Mouse (Mus musculus) hindbrain, embryonic 14.5 days (tissue): Measurements from ENCODE around the gene Zfp668. TPM values are rescaled to one million over a fixed set of nuclear protein-coding genes. Genes with fewer than 3 reads are reported as not detected.
"Not testable (repeated sequence)": the region's sequence is repeated elsewhere in the genome, so short reads cannot be mapped to it uniquely, and the experiment has no call there.

Source experiments
- ATAC-seq: fragments of 200-750 bp; cut with Nextera tagmentation; 2 replicates; pipeline ENCODE4 v1.8.0; 2017; ENCODE audit warnings: moderate number of reproducible peaks, mild to moderate bottlenecking, moderate TSS enrichment, moderate library complexity; ENCODE audit not compliant: low FRiP score
- DNase-seq: peaks from one replicate; pipeline ENCODE4 v3.0.0-alpha.2; 2015; ENCODE audit warnings: low spot score
- H3K27ac ChIP-seq: fragments of 300-500 bp; sonication (generic); 2 replicates; pipeline ENCODE4 v1.5.1; 2014; ENCODE audit warnings: mild to moderate bottlenecking, moderate library complexity
- H3K27me3 ChIP-seq: fragments of 300-500 bp; sonication (generic); 2 replicates; pipeline ENCODE4 v1.6.1; 2014; ENCODE audit warnings: mild to moderate bottlenecking, low read length, mixed read lengths; ENCODE audit not compliant: control insufficient read depth, insufficient read depth
- H3K36me3 ChIP-seq: fragments of 300-500 bp; sonication (generic); replicated peaks from 2 replicates; pipeline ENCODE4 v1.6.1; 2014; ENCODE audit not compliant: control insufficient read depth, insufficient read depth
- H3K4me1 ChIP-seq: fragments of 300-500 bp; sonication (generic); replicated peaks from 2 replicates; pipeline ENCODE4 v1.6.1; 2014; ENCODE audit warnings: antibody characterized with exemption, low read length, mixed read lengths; ENCODE audit not compliant: control insufficient read depth, insufficient read depth
- H3K4me2 ChIP-seq: fragments of 300-500 bp; sonication (generic); replicated peaks from 2 replicates; pipeline ENCODE4 v1.6.1; 2014; ENCODE audit warnings: mild to moderate bottlenecking, moderate library complexity
- H3K4me3 ChIP-seq: fragments of 300-500 bp; sonication (generic); replicated peaks from 2 replicates; pipeline ENCODE4 v1.5.1; 2014; ENCODE audit warnings: mild to moderate bottlenecking, low read length
- H3K9ac ChIP-seq: fragments of 300-500 bp; sonication (generic); 2 replicates; pipeline ENCODE4 v1.6.1; 2014
- H3K9me3 ChIP-seq: fragments of 300-500 bp; sonication (generic); 2 replicates; pipeline ENCODE4 v1.6.1; 2016; ENCODE audit warnings: low read length; ENCODE audit not compliant: control insufficient read depth
- WGBS: fragments of 180-500 bp; shearing (Covaris S2); extraction: QIAGEN DNeasy Blood & Tissue Kit; methylation state at CpG from one replicate; pipeline ENCODE4 v1.1.7; 2014; 5-methylcytosine and 5-hydroxymethylcytosine counted together
- polyA plus RNA-seq: library from polyadenylated mRNA; unstranded; fragments of >200 nt; fragmentation: Nextera tagmentation; extraction: Ambion mirVana; gene quantifications from 2 replicates; pipeline ENCODE4 v1.2.1, GENCODE M21; 2014

Gene Zfp668
- polyA plus RNA-seq, 1 experiment from 2014 or later: 26.8 TPM

DNA sequence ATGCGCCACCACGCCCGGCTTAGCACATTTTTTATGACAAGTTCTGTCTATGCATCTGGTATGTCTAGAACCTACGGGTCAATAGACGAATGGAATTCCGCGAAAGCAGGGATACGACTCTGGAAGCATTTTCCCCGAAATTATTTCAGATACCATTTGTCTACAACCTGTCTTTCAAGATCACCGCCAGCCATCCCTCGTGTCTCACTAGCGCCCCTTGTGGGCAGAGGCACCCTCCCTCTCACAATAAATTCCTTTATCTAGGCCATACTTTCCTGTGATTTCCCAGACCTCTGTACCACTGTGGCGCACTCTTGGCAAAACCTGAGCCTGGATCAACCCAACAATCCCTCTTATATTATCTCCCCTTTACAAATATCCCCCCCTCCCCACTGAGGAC lies 19.8 kb upstream of the Zfp668 start:
- Histone ChIP-seq H3K27ac (no peak overlapping the region), H3K9ac (no peak overlapping the region), H3K9me3 (no peaks in the 10 kb centered on the region), H3K4me2 (no peak overlapping the region), H3K27me3 (no peaks in the 10 kb centered on the region), H3K4me1 (peaks cover 9% of the 10 kb centered on the region), H3K36me3 (peaks cover 17% of the 10 kb centered on the region), H3K4me3 (no peak overlapping the region)
- WGBS: 65% methylated on average over 13 of the region's 13 CpGs
- DNase-seq (peak; percentile 53), ATAC-seq (no peak)

DNA sequence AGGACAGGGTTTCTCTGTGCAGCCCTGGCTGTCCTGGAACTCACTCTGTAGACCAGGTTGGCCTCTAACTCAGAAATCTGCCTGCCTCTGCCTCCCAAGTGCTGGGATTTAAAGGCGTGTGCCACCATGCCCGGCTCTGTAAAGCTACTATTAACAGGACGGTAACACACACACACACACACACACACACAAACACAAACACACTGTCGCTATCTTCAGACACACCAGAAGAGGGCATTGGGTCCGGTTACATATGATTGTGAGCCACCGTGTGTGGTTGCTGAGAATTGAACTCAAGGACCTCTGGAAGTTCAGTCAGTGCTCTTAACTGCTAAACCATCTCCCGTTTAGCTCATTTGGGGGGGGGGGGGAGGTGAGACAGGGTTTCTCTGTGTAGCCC lies 19.3 kb upstream of the Zfp668 start:
- H3K27ac ChIP-seq, H3K4me3 ChIP-seq, H3K4me1 ChIP-seq, H3K27me3 ChIP-seq, H3K9me3 ChIP-seq, H3K9ac ChIP-seq, DNase-seq, ATAC-seq: not testable (repeated sequence)
- H3K4me2 ChIP-seq: peak overlapping the region; percentile 57; the same call in 1 of the 2 replicates
- H3K36me3 ChIP-seq: peaks cover 21% of the 10 kb centered on the region
- WGBS: 70% methylated on average over 7 of the region's 7 CpGs

DNA sequence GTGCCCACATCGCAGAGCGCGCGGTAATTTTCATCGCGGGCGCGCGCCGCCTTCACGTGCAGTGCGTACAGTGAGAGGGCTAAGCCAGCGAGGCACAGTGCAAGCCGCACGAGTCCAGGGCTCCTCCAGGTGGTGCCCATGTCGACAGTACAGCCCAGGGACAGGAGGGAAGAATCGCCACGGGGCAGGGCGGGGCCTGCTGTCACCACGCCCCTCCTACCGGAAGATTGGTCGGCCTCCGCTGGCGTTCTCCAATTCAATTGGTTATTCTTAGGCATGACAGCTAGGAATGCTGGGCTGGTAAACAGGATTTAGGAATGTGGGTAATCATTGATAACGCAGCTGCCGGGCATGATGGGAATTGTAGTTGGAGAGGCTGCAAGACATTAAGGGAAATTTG lies 18.8 kb upstream of the Zfp668 start, which contains the start of the genes Gm21974 and Vkorc1:
Gm21974 (minus strand) TSS at position 13 of the 400 bp plus-strand sequence.
Vkorc1 (minus strand) TSS at position 176 of the 400 bp plus-strand sequence.
- Histone ChIP-seq H3K27ac (peak within 1 kb of the TSS; percentile 48), H3K4me1 (peaks cover 9% of the 10 kb centered on the region), H3K4me2 (peak within 1 kb of the TSS; percentile 57), H3K27me3 (no peaks in the 10 kb centered on the region), H3K4me3 (peak within 1 kb of the TSS; percentile 47), H3K36me3 (peaks cover 21% of the 10 kb centered on the region), H3K9ac (peak within 1 kb of the TSS; percentile 59), H3K9me3 (no peaks in the 10 kb centered on the region)
- DNase-seq (peak; percentile 93), ATAC-seq (peak; percentile 98)
- WGBS: under 1% methylated on average over 26 of the region's 26 CpGs

DNA sequence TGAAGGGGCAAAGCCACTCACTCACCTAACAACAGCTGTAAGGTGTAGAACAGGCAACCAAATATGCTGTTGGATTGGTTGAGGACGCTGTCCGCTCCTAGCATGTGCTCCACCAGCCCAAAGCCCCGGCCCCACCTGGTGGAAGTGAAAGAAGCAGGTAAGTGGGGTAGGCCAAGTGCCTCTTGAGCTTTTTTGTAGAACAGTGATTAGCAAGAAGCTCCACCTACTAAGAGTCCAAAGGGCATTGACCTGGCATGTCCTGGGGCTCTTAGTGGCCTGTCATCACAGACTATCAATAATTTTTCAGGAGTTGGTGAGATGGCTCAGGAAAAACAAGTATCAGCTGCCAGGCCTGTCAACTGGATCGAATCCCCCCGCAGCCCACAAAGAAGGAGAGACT lies 17.9 kb upstream of the Zfp668 start:
- Histone ChIP-seq H3K9me3 (no peaks in the 10 kb centered on the region), H3K4me2 (peak overlapping the region; percentile 57), H3K27ac (no peak overlapping the region), H3K9ac (peak overlapping the region; percentile 59; the same call in 1 of the 2 replicates), H3K36me3 (peaks cover 29% of the 10 kb centered on the region), H3K27me3 (no peaks in the 10 kb centered on the region), H3K4me1 (peaks cover 9% of the 10 kb centered on the region), H3K4me3 (peak overlapping the region; percentile 47; the same call in 1 of the 2 replicates)
- no peak for DNase-seq
- no peak for ATAC-seq
- WGBS: 93% methylated on average over 5 of the region's 5 CpGs

DNA sequence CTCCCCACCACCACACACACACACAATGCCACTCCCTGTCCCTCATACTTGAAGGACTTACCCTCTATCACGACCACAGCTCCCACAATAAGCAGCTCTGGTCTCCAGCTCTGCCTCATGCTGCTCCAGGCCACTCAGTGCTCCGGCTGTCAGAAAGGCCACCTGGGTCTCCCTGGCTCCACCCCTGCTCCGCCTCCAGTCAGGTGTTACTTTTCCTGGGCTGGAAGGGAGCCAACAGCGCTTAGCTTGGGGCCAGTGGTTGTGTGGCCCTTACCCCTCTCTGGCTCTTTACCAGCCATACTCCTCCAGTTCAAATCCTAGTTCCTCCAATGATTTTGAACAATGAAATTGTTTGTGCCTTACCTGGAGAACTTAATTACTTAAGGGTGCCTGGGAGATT lies 14.2 kb upstream of the Zfp668 start, which contains the start of gene Prss53:
Prss53 (minus strand) TSS at position 173 of the 400 bp plus-strand sequence.
- Histone ChIP-seq H3K27me3 (no peaks in the 10 kb centered on the region), H3K9ac (no peak within 1 kb of the TSS), H3K27ac (no peak within 1 kb of the TSS), H3K4me1 (peaks cover 9% of the 10 kb centered on the region), H3K36me3 (peaks cover 66% of the 10 kb centered on the region), H3K4me2 (no peak within 1 kb of the TSS), H3K9me3 (no peaks in the 10 kb centered on the region), H3K4me3 (no peak within 1 kb of the TSS)
- ATAC-seq (no peak), DNase-seq (no peak)
- 30% methylated on average over 4 of the region's 4 CpGs for WGBS

DNA sequence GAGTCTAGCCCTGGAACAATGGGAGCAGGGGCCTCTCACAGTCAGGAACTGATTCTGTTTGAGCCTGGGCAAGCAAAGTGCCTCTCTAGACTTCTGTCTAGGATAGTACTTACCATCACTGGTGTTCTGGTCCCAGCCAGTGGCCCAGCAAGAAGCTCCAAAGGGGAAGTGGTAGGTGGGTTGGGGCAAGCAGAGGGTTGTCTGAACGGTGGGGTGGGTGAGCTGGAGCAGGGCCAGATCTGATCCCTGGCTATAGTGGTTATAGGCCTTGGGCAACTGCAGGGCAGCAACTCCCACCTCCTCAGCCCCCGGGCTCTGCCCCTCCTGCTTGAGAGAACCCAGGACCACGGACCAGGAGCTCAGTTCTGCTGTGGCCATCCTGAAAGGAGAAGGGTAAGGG lies 12.2 kb upstream of the Zfp668 start:
- no peak overlapping the region for H3K27ac ChIP-seq
- peaks cover 85% of the 10 kb centered on the region for H3K36me3 ChIP-seq
- H3K4me1 ChIP-seq: peaks cover 5% of the 10 kb centered on the region; the same call in 1 of the 2 replicates
- ATAC-seq: no peak
- H3K4me3 ChIP-seq: no peak overlapping the region
- no peak for DNase-seq
- WGBS: 71% methylated on average over 3 of the region's 3 CpGs
- no peaks in the 10 kb centered on the region for H3K9me3 ChIP-seq
- no peak overlapping the region; the same call in 1 of the 2 replicates for H3K9ac ChIP-seq
- H3K27me3 ChIP-seq: no peaks in the 10 kb centered on the region
- no peak overlapping the region for H3K4me2 ChIP-seq

DNA sequence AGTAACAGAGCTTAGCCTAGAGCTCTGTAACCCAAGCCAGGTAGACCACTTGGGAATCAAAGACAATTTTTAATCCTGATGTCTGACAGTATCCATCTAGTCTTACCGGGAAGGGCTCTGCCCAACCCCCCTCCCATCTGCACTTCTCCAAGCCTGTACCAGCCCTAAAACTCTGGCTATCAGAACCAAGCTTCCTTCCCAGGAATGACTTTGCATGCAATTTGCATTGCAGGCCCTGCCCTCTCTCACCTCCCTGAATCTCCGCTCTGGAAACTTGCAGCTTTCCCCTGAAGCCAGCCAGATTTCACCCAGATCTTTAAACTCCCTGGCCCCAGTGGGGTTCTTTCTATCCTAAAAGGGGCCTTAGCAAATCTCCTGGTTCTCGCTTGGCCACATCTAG lies 11.2 kb upstream of the Zfp668 start:
- Histone ChIP-seq H3K27ac (no peak overlapping the region), H3K4me3 (no peak overlapping the region), H3K9ac (no peak overlapping the region), H3K4me1 (peaks cover 6% of the 10 kb centered on the region; the same call in 1 of the 2 replicates), H3K9me3 (no peaks in the 10 kb centered on the region), H3K4me2 (no peak overlapping the region), H3K36me3 (peaks cover 86% of the 10 kb centered on the region), H3K27me3 (no peaks in the 10 kb centered on the region)
- DNase-seq: no peak
- 82% methylated on average over 3 of the region's 3 CpGs for WGBS
- no peak for ATAC-seq

DNA sequence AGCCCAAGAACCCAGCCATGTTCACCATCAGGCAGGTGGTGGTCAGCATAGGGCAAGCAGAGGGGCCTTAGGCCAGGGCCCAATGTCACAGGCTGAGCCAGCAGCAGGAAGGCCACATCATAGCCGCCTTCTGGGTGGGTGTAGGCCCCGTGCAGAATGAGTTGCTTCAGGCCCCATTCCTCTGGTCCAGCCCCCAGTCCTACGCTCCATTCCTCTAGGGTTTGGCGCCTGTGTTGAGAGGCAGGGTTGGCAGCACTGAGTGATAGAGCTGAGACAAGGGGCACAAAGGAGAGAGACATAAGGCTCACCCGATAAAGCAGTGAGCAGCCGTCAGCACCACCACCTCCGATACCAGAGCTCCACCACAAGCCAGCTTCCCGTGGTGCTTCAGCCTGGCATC lies 10.6 kb upstream of the Zfp668 start:
- no peak overlapping the region for H3K4me2 ChIP-seq
- no peak for ATAC-seq
- H3K36me3 ChIP-seq: peaks cover 86% of the 10 kb centered on the region
- 83% methylated on average over 8 of the region's 8 CpGs for WGBS
- no peak for DNase-seq
- H3K27ac ChIP-seq: no peak overlapping the region
- H3K27me3 ChIP-seq: no peaks in the 10 kb centered on the region
- no peak overlapping the region for H3K4me3 ChIP-seq
- no peaks in the 10 kb centered on the region for H3K9me3 ChIP-seq
- H3K4me1 ChIP-seq: peaks cover 6% of the 10 kb centered on the region; the same call in 1 of the 2 replicates
- H3K9ac ChIP-seq: no peak overlapping the region

DNA sequence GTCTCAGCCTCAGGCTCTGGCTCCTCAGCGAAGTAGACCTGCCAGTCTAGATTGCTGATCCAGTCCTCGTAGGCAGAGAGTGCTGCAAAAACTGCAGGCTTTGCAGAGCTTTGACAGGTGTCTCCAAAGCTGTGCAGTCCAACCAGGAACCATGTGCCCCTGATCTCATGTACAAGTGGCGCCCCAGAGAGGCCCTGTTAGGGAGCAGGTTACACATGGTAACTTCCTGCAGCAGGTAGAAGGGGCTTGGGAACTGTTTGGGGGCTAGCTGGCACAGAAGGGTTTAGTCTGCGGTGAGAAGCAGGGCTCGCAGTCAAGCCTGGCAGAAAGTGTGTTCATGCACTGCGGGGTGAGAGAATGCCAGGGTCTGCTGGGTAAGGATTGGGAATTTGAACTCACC lies 9.9 kb upstream of the Zfp668 start:
- Histone ChIP-seq H3K27ac (no peak overlapping the region), H3K4me2 (no peak overlapping the region), H3K9ac (no peak overlapping the region), H3K36me3 (peaks cover 92% of the 10 kb centered on the region), H3K4me1 (peaks cover 6% of the 10 kb centered on the region; the same call in 1 of the 2 replicates), H3K9me3 (no peaks in the 10 kb centered on the region), H3K4me3 (no peak overlapping the region), H3K27me3 (no peaks in the 10 kb centered on the region)
- ATAC-seq (no peak), DNase-seq (no peak)
- 94% methylated on average over 6 of the region's 6 CpGs for WGBS

DNA sequence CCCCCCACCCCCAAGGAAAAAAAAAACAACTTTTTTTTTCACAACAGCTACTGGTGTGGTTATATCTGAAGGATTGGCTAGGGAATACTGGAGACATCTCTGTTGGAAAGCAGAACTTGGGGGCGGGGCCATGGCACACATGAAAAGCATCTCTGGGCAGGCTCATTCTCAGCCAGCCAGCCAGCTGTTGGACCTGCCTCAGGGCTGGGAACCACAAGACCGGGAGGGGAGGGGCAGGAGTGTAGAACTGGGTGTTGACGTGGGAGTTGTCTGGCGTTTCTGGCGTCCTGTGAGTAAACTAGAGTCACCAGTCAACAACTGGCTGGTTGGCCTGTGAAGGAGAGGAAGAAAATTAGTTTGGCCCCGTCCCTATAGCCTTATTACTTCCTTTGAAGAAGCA lies 9.3 kb upstream of the Zfp668 start:
- H3K9me3 ChIP-seq: no peaks in the 10 kb centered on the region
- no peak overlapping the region for H3K27ac ChIP-seq
- DNase-seq (no peak), ATAC-seq (no peak)
- H3K4me2 ChIP-seq: no peak overlapping the region
- WGBS: 79% methylated on average over 6 of the region's 6 CpGs
- H3K9ac ChIP-seq: no peak overlapping the region
- H3K4me3 ChIP-seq: no peak overlapping the region
- H3K4me1 ChIP-seq: peaks cover 6% of the 10 kb centered on the region; the same call in 1 of the 2 replicates
- H3K36me3 ChIP-seq: peaks cover 93% of the 10 kb centered on the region
- H3K27me3 ChIP-seq: no peaks in the 10 kb centered on the region
